Mouse (Mus musculus) bone marrow macrophage, adult 2 months (primary cell): Measurements from ENCODE around the gene Castor2.

Source experiments
- CTCF ChIP-seq: IDR thresholded peaks from 2 replicates; pipeline ENCODE4 v1.5.1; 2012; ENCODE audit warnings: low read depth, mild to moderate bottlenecking, low read length, moderate library complexity
- POLR2A ChIP-seq: IDR thresholded peaks from 2 replicates; pipeline ENCODE4 v1.6.1; 2012; ENCODE audit warnings: mild to moderate bottlenecking, low read depth, low read length, borderline replicate concordance

- TF ChIP-seq CTCF (no peak), POLR2A (no peak)
Measured at GRCm38 (mm10) chr5:134101883-134102282, 2.4 kb downstream of the Castor2 start.
